Mouse (Mus musculus) liver, embryonic 16.5 days (tissue): Measurements from ENCODE around the gene Gstm5. TPM values are rescaled to one million over a fixed set of nuclear protein-coding genes. Genes with fewer than 3 reads are reported as not detected.

Experiments
- polyA plus RNA-seq: library from polyadenylated mRNA; unstranded; fragments of >200 nt; fragmentation: Nextera tagmentation; extraction: Ambion mirVana; gene quantifications from 2 replicates; pipeline ENCODE4 v1.2.1, GENCODE M21; 2015

Gstm5 gene
- polyA plus RNA-seq, 1 experiment from 2014 or later = 170 TPM

Other genes with a start within 250 kb of the Gstm5 start
- 23.7 and 24.8 TPM in 2 replicates for gene Ahcyl1, start 199.3 kb upstream of the Gstm5 start, polyA plus RNA-seq
- 6.0 and 7.9 TPM in 2 replicates for gene Csf1, start 135.4 kb upstream of the Gstm5 start, polyA plus RNA-seq
- gene Eps8l3, start 18.6 kb upstream of the Gstm5 start, polyA plus RNA-seq = 0.05 and 1.9 TPM in 2 replicates
- gene Gstm7, start 36.0 kb downstream of the Gstm5 start, polyA plus RNA-seq = 40.3 and 52.6 TPM in 2 replicates
- 19.1 and 21.3 TPM in 2 replicates for gene Gstm6, start 47.9 kb downstream of the Gstm5 start, polyA plus RNA-seq
- gene Gstm3, start 73.5 kb downstream of the Gstm5 start, polyA plus RNA-seq = 13.9 and 16.3 TPM in 2 replicates
- 6.9 and 10.4 TPM in 2 replicates for gene Gstm2, start 90.6 kb downstream of the Gstm5 start, polyA plus RNA-seq
- gene Gstm1, start 122.2 kb downstream of the Gstm5 start, polyA plus RNA-seq = 376 and 435 TPM in 2 replicates
- 16.8 and 17.0 TPM in 2 replicates for gene Gstm4, start 149.1 kb downstream of the Gstm5 start, polyA plus RNA-seq
- 76.4 and 79.6 TPM in 2 replicates for gene Ampd2, start 190.8 kb downstream of the Gstm5 start, polyA plus RNA-seq
- 3.8 and 4.1 TPM in 2 replicates for gene Gnat2, start 197.0 kb downstream of the Gstm5 start, polyA plus RNA-seq